Mouse (Mus musculus) retina, postnatal 1 day (tissue): ENCODE results near the gene Mospd1.

ENCODE experiments used
- DNase-seq: peaks from one replicate; pipeline ENCODE4 v3.0.0-alpha.2; 2012

Mospd1 gene

DNA sequence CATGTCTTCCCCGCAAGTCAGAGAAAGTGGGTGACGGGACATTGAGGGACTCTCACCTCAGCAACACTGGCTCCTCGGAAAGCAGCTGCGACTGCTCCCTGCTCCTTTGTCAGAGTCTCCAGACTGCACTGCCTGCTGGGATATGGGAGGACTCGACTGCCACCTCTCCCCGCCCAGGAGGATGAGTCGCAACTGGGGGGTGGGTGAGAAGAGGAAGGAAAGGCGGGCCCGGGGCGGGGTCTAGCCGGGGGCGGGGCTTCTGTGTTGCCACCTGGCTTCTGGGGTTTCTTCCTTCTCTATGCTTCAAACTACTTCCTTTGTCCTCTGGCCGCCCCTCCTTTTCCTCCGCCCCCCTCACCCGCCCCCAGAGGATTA is at the start of gene Mospd1:
TSS of gene Mospd1 (minus strand) at position 137 of the 375 bp plus-strand sequence.
- DNase-seq: peak; percentile 93

GRCm38 (mm10) chrX:53386362-53386761 is 16.1 kb upstream of the Mospd1 start:
- no peak for DNase-seq

GRCm38 (mm10) chrX:53383122-53383521 is 12.8 kb upstream of the Mospd1 start:
- no peak for DNase-seq

GRCm38 (mm10) chrX:53369534-53370365 is 552 bp downstream of the Mospd1 start:
- DNase-seq: peak; percentile 53

- no peak for DNase-seq
Observed at GRCm38 (mm10) chrX:53364668-53365383, 5.5 kb downstream of the Mospd1 start.

- DNase-seq: no peak
Observed at GRCm38 (mm10) chrX:53348374-53348773, 21.9 kb downstream of the Mospd1 start.

DNA sequence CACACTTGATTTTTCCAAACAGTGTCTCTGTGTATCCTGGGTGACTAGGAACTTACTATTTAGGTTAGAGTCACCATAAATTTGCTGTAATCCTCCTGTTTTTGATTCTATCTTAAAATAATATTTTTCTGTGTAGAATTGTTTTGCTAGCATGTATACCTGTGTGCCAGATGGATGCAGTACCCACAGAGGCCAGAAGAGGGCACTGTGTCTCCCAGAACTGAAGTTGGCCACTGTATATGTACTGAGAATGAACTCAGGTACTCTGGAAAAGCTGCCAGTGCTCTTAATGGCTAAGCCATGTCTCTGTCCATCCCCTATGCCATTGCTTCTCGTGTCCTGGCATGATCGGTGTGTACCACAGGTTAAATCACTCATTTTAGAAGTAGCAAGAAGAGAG is 28.8 kb downstream of the Mospd1 start:
- DNase-seq: peak; percentile 47

DNA sequence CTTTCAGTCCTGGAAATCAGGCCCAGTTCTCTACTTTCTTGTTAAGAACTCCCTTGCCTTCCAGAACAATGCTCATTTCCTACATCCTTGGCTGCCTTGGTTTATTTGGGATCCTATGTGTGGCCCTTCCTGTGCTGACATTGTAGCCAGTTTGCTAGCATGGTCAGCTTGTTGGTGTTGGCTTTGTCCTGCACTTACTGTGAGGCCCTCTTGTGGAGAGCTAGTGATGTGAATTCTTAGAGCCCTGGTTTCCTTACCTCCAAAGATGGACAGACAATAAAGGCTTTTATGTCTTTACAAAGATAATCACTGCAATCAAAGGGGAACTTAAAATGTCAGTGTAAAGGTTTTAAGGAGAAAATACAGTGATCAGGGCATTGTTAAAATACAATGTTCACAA is 32.9 kb downstream of the Mospd1 start:
- no peak for DNase-seq

- no peak for DNase-seq
Observed at GRCm38 (mm10) chrX:53330396-53330795, 39.9 kb downstream of the Mospd1 start.

- DNase-seq: no peak
Observed at GRCm38 (mm10) chrX:53321111-53321510, 49.2 kb downstream of the Mospd1 start.

- no peak for DNase-seq
Observed at GRCm38 (mm10) chrX:53320564-53320963, 49.7 kb downstream of the Mospd1 start.
